Mouse (Mus musculus) kidney, adult 2 months (tissue): Measurements from ENCODE around the gene C1ql4. TPM values are rescaled to one million over a fixed set of nuclear protein-coding genes. Genes with fewer than 3 reads are reported as not detected.

ENCODE experiments used
- DNase-seq: peaks from one replicate; pipeline ENCODE4 v3.0.0; 2021
- H3K27ac ChIP-seq: fragments of 200-500 bp; 2 replicates; pipeline ENCODE4 v1.5.1; 2012; ENCODE audit warnings: low read depth, low read length, control low read depth, inconsistent platforms; ENCODE audit not compliant: insufficient read depth
- H3K27me3 ChIP-seq: fragments of 200-500 bp; replicated peaks from 2 replicates; pipeline ENCODE4 v1.6.1; 2012; ENCODE audit warnings: mild to moderate bottlenecking, moderate library complexity, low read length, inconsistent platforms; ENCODE audit not compliant: control insufficient read depth, insufficient read depth
- H3K36me3 ChIP-seq: fragments of 200-500 bp; 2 replicates; pipeline ENCODE4 v1.6.1; 2012; ENCODE audit warnings: mild to moderate bottlenecking, moderate library complexity, low read length, inconsistent platforms; ENCODE audit not compliant: control insufficient read depth, insufficient read depth
- H3K4me1 ChIP-seq: fragments of 200-500 bp; 2 replicates; pipeline ENCODE4 v1.6.1; 2011; ENCODE audit warnings: low read length; ENCODE audit not compliant: control insufficient read depth, insufficient read depth
- H3K4me3 ChIP-seq: fragments of 200-500 bp; 2 replicates; pipeline ENCODE4 v1.5.1; 2011; ENCODE audit warnings: mild to moderate bottlenecking, low read depth, low read length, control low read depth; ENCODE audit not compliant: insufficient read depth
- CTCF ChIP-seq: fragments of 200-500 bp; conservative IDR thresholded peaks from 2 replicates; pipeline ENCODE4 v1.5.1; 2011; ENCODE audit warnings: low read depth, mild to moderate bottlenecking, control low read depth, low read length, moderate library complexity, mixed read lengths; ENCODE audit not compliant: insufficient read depth, insufficient read length
- POLR2A ChIP-seq: fragments of 200-500 bp; IDR thresholded peaks from one replicate; pipeline ENCODE4 v1.6.1; 2011; ENCODE audit warnings: low read depth, low read length, control low read depth
- WGBS: fragments of 180-500 bp; shearing (Covaris S2); methylation state at CpG from one replicate; pipeline ENCODE4 v1.1.7; 2018; 5-methylcytosine and 5-hydroxymethylcytosine counted together
- polyA plus RNA-seq: library from polyadenylated mRNA; depleted of rRNA; stranded (reverse); fragments of >200 nt; gene quantifications from 2 replicates; pipeline ENCODE4 v1.2.3, GENCODE M21; 2012

Gene C1ql4
- polyA plus RNA-seq, 1 experiment = 0.44 TPM

GRCm38 (mm10) chr15:99093291-99094258 lies 6.0 kb upstream of the C1ql4 start:
- WGBS = 9% methylated on average over 56 of the region's 56 CpGs
- peaks cover 7% of the 10 kb centered on the region for H3K4me1 ChIP-seq
- no peaks in the 10 kb centered on the region for H3K27me3 ChIP-seq
- no peaks in the 10 kb centered on the region for H3K36me3 ChIP-seq
- H3K27ac ChIP-seq = no peak overlapping the region
- H3K4me3 ChIP-seq = peak overlapping the region; percentile 15
- peak; percentile 41 for DNase-seq
- no peak for TF ChIP-seq POLR2A
- TF ChIP-seq CTCF = peak; percentile 38

GRCm38 (mm10) chr15:99092870-99093269 lies 5.3 kb upstream of the C1ql4 start, which contains the start of gene Dnajc22:
TSS of gene Dnajc22 (plus strand) at chr15:99093170.
- no peak for DNase-seq
- WGBS = 88% methylated on average over 8 of the region's 8 CpGs
- no peaks in the 10 kb centered on the region for H3K27me3 ChIP-seq
- peak within 1 kb of the TSS; percentile 15 for H3K4me3 ChIP-seq
- H3K36me3 ChIP-seq = no peaks in the 10 kb centered on the region
- no peak within 1 kb of the TSS for H3K27ac ChIP-seq
- peaks cover 3% of the 10 kb centered on the region for H3K4me1 ChIP-seq
- TF ChIP-seq CTCF (no peak), POLR2A (no peak)

GRCm38 (mm10) chr15:99089069-99089468 lies 1.5 kb upstream of the C1ql4 start:
- no peaks in the 10 kb centered on the region for H3K27me3 ChIP-seq
- no peaks in the 10 kb centered on the region for H3K36me3 ChIP-seq
- 54% methylated on average over 14 of the region's 14 CpGs for WGBS
- no peak overlapping the region for H3K4me3 ChIP-seq
- no peak for DNase-seq
- H3K4me1 ChIP-seq = peaks cover 5% of the 10 kb centered on the region; the same call in 1 of the 2 replicates
- H3K27ac ChIP-seq = no peak overlapping the region
- TF ChIP-seq POLR2A (no peak), CTCF (no peak)

- no peaks in the 10 kb centered on the region for H3K27me3 ChIP-seq
- TF ChIP-seq POLR2A (no peak), CTCF (peak; percentile 66)
- WGBS = 1% methylated on average over 27 of the region's 27 CpGs
- peak; percentile 74 for DNase-seq
- no peaks in the 10 kb centered on the region for H3K36me3 ChIP-seq
- H3K4me1 ChIP-seq = peaks cover 9% of the 10 kb centered on the region; the same call in 1 of the 2 replicates
- H3K4me3 ChIP-seq = peak overlapping the region; percentile 9; the same call in 1 of the 2 replicates
- H3K27ac ChIP-seq = no peak overlapping the region
These were observed 675 bp upstream of the C1ql4 start for GRCm38 (mm10) chr15:99088292-99088691.

- H3K4me1 ChIP-seq = peaks cover 9% of the 10 kb centered on the region; the same call in 1 of the 2 replicates
- WGBS = 89% methylated on average over 4 of the region's 4 CpGs
- H3K36me3 ChIP-seq = no peaks in the 10 kb centered on the region
- TF ChIP-seq CTCF = no peak
- TF ChIP-seq POLR2A = no peak
- H3K27ac ChIP-seq = no peak overlapping the region
- peak; percentile 67 for DNase-seq
- no peaks in the 10 kb centered on the region for H3K27me3 ChIP-seq
- H3K4me3 ChIP-seq = no peak overlapping the region
These were observed 1.6 kb downstream of the C1ql4 start for GRCm38 (mm10) chr15:99085997-99086396.

GRCm38 (mm10) chr15:99084618-99085017 lies 3.0 kb downstream of the C1ql4 start:
- H3K27ac ChIP-seq = 0 out of 2 replicates have a peak overlapping the region, but pooled peaks have one; percentile 12
- H3K4me3 ChIP-seq = no peak overlapping the region
- 48% methylated on average over 19 of the region's 19 CpGs for WGBS
- no peaks in the 10 kb centered on the region for H3K27me3 ChIP-seq
- H3K36me3 ChIP-seq = no peaks in the 10 kb centered on the region
- TF ChIP-seq CTCF (no peak), POLR2A (no peak)
- DNase-seq = no peak
- H3K4me1 ChIP-seq = peaks cover 9% of the 10 kb centered on the region; the same call in 1 of the 2 replicates

GRCm38 (mm10) chr15:99083867-99084557 lies 3.6 kb downstream of the C1ql4 start:
- WGBS = 30% methylated on average over 11 of the region's 11 CpGs
- Histone ChIP-seq H3K36me3 (no peaks in the 10 kb centered on the region), H3K27me3 (no peaks in the 10 kb centered on the region), H3K27ac (peak overlapping the region; percentile 43), H3K4me3 (no peak overlapping the region), H3K4me1 (peaks cover 9% of the 10 kb centered on the region; the same call in 1 of the 2 replicates)
- no peak for TF ChIP-seq POLR2A
- TF ChIP-seq CTCF = no peak
- peak; percentile 70 for DNase-seq
